Mouse (Mus musculus): ENCODE measurements around the gene Ssbp1.

Ssbp1 gene

GRCm38 (mm10) chr6:40470916-40471719 is at the start of gene Ssbp1:
Gene Ssbp1 (plus strand): TSS chr6:40471352.
- DNase-seq (ENCODE audit: low read depth, low spot score) = peak; percentile 98

GRCm38 (mm10) chr6:40423013-40423412 is 48.1 kb upstream of the Ssbp1 start:
- DNase-seq (ENCODE audit: low read depth, low spot score) = peak; percentile 54

- DNase-seq (ENCODE audit: low read depth, low spot score) = peak; percentile 83
Observed at GRCm38 (mm10) chr6:40423774-40424173, 47.4 kb upstream of the Ssbp1 start.

- no peak for DNase-seq (ENCODE audit: low read depth, low spot score)
Observed at GRCm38 (mm10) chr6:40427441-40427840, 43.7 kb upstream of the Ssbp1 start.

GRCm38 (mm10) chr6:40428696-40429095 is 42.5 kb upstream of the Ssbp1 start:
- peak; percentile 79 for DNase-seq (ENCODE audit: low read depth, low spot score)

- DNase-seq (ENCODE audit: low read depth, low spot score) = peak; percentile 90
Observed at GRCm38 (mm10) chr6:40429521-40429931, 41.6 kb upstream of the Ssbp1 start.

GRCm38 (mm10) chr6:40430251-40430650 is 40.9 kb upstream of the Ssbp1 start:
- no peak for DNase-seq (ENCODE audit: low read depth, low spot score)

GRCm38 (mm10) chr6:40430878-40431277 is 40.3 kb upstream of the Ssbp1 start:
- peak; percentile 89 for DNase-seq (ENCODE audit: low read depth, low spot score)

GRCm38 (mm10) chr6:40431356-40431755 is 39.8 kb upstream of the Ssbp1 start:
- peak; percentile 93 for DNase-seq (ENCODE audit: low read depth, low spot score)

- DNase-seq (ENCODE audit: low read depth, low spot score) = no peak
Observed at GRCm38 (mm10) chr6:40431812-40432211, 39.3 kb upstream of the Ssbp1 start.

- peak; percentile 98 for DNase-seq (ENCODE audit: low read depth, low spot score)
Observed at GRCm38 (mm10) chr6:40432346-40433275, 38.5 kb upstream of the Ssbp1 start.

GRCm38 (mm10) chr6:40434697-40435096 is 36.5 kb upstream of the Ssbp1 start:
- DNase-seq (ENCODE audit: low read depth, low spot score) = no peak

- DNase-seq (ENCODE audit: low read depth, low spot score) = peak; percentile 90
Observed at GRCm38 (mm10) chr6:40435151-40436046, 35.8 kb upstream of the Ssbp1 start.

GRCm38 (mm10) chr6:40436047-40436483 is 35.1 kb upstream of the Ssbp1 start, which contains the start of gene E330009J07Rik:
Gene E330009J07Rik (minus strand): TSS chr6:40436135.
- peak; percentile 94 for DNase-seq (ENCODE audit: low read depth, low spot score)

GRCm38 (mm10) chr6:40438936-40439335 is 32.2 kb upstream of the Ssbp1 start, which contains the start of gene Wee2:
Gene Wee2 (plus strand): TSS chr6:40439088.
- no peak for DNase-seq (ENCODE audit: low read depth, low spot score)

GRCm38 (mm10) chr6:40439731-40440130 is 31.4 kb upstream of the Ssbp1 start:
- no peak for DNase-seq (ENCODE audit: low read depth, low spot score)

- DNase-seq (ENCODE audit: low read depth, low spot score) = no peak
Observed at GRCm38 (mm10) chr6:40441276-40441675, 29.9 kb upstream of the Ssbp1 start.

GRCm38 (mm10) chr6:40441755-40442154 is 29.4 kb upstream of the Ssbp1 start:
- DNase-seq (ENCODE audit: low read depth, low spot score) = no peak

GRCm38 (mm10) chr6:40443281-40443928 is 27.7 kb upstream of the Ssbp1 start:
- DNase-seq (ENCODE audit: low read depth, low spot score) = no peak

GRCm38 (mm10) chr6:40448626-40449025 is 22.5 kb upstream of the Ssbp1 start:
- no peak for DNase-seq (ENCODE audit: low read depth, low spot score)

All from brain, adult 2 months (tissue).